Mouse (Mus musculus): ENCODE data around the gene Dmc1. TPM values are rescaled to one million over a fixed set of nuclear protein-coding genes. Genes with fewer than 3 reads are reported as not detected.

The Dmc1 gene
- polyA plus RNA-seq, 1 experiment: not detected

Other genes starting within 250 kb of the Dmc1 start
- gene Tmem184b, start 201.5 kb downstream of the Dmc1 start, polyA plus RNA-seq (2012; ENCODE audit: insufficient read depth, insufficient read length, missing spikeins): 60.3 and 71.0 TPM in 2 replicates
- 17.4 and 24.8 TPM in 2 replicates for gene Csnk1e, start 149.5 kb downstream of the Dmc1 start, polyA plus RNA-seq (2012; ENCODE audit: insufficient read depth, insufficient read length, missing spikeins)
- gene Kcnj4, start 99.9 kb downstream of the Dmc1 start, polyA plus RNA-seq (2012; ENCODE audit: insufficient read depth, insufficient read length, missing spikeins): not detected in 2 replicates
- 2.2 and 3.0 TPM in 2 replicates for gene Kdelr3, start 88.7 kb downstream of the Dmc1 start, polyA plus RNA-seq (2012; ENCODE audit: insufficient read depth, insufficient read length, missing spikeins)
- gene Ddx17, start 58.4 kb downstream of the Dmc1 start, polyA plus RNA-seq (2012; ENCODE audit: insufficient read depth, insufficient read length, missing spikeins): 49.6 and 73.8 TPM in 2 replicates
- gene Fam227a, start 53.8 kb upstream of the Dmc1 start, polyA plus RNA-seq (2012; ENCODE audit: insufficient read depth, insufficient read length, missing spikeins): 0.32 and 0.58 TPM in 2 replicates
- 13.9 and 16.3 TPM in 2 replicates for gene Cby1, start 54.1 kb upstream of the Dmc1 start, polyA plus RNA-seq (2012; ENCODE audit: insufficient read depth, insufficient read length, missing spikeins)
- gene Tomm22, start 65.8 kb upstream of the Dmc1 start, polyA plus RNA-seq (2012; ENCODE audit: insufficient read depth, insufficient read length, missing spikeins): 185 and 193 TPM in 2 replicates
- 25.5 and 29.5 TPM in 2 replicates for gene Josd1, start 82.8 kb upstream of the Dmc1 start, polyA plus RNA-seq (2012; ENCODE audit: insufficient read depth, insufficient read length, missing spikeins)
- 15.3 and 15.4 TPM in 2 replicates for gene Gtpbp1, start 85.7 kb upstream of the Dmc1 start, polyA plus RNA-seq (2012; ENCODE audit: insufficient read depth, insufficient read length, missing spikeins)
- gene Sun2, start 137.4 kb upstream of the Dmc1 start, polyA plus RNA-seq (2012; ENCODE audit: insufficient read depth, insufficient read length, missing spikeins): 49.2 and 105 TPM in 2 replicates
- gene Dnal4, start 172.7 kb upstream of the Dmc1 start, polyA plus RNA-seq (2012; ENCODE audit: insufficient read depth, insufficient read length, missing spikeins): 10.6 and 13.5 TPM in 2 replicates
- 0.71 and 0.83 TPM in 2 replicates for gene Nptxr, start 199.7 kb upstream of the Dmc1 start, polyA plus RNA-seq (2012; ENCODE audit: insufficient read depth, insufficient read length, missing spikeins)
- gene Npcd, start 229.1 kb upstream of the Dmc1 start, polyA plus RNA-seq (2012; ENCODE audit: insufficient read depth, insufficient read length, missing spikeins): not detected in 2 replicates
- gene Cbx6, start 229.6 kb upstream of the Dmc1 start, polyA plus RNA-seq (2012; ENCODE audit: insufficient read depth, insufficient read length, missing spikeins): 3.9 and 7.3 TPM in 2 replicates